Mouse (Mus musculus) cerebellum, adult 2 months (tissue): ENCODE results near the gene Akt3.

Experiments used
- CTCF ChIP-seq: fragments of 200-500 bp; IDR thresholded peaks from 2 replicates; pipeline ENCODE4 v1.5.1; 2011; ENCODE audit warnings: low read depth, mild to moderate bottlenecking, control low read depth, low read length, moderate library complexity, borderline replicate concordance; ENCODE audit not compliant: insufficient read depth
- POLR2A ChIP-seq: fragments of 200-500 bp; IDR thresholded peaks from 2 replicates; pipeline ENCODE4 v1.6.1; 2011; ENCODE audit warnings: low read length, control low read depth, borderline replicate concordance; ENCODE audit not compliant: insufficient read depth

DNA sequence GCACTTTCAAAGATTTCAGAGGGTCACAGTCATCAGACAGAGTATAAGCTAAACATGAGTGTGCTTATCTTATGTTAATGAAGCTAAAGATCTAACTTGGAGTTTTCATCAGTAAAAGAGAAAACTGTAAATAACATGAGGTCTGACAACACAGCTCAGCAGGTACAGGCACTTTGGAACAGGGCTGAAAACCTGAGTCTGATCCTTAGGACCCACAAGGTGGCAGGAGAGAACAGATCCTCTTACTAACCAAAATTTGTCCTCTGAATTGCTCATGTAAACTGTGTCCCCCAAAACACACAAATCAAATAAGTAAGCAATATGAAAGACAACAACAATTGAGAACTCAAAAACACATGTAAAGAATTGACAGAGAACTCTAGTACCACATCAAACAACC is 62.8 kb downstream of the Akt3 start:
- TF ChIP-seq CTCF (peak; percentile 63), POLR2A (no peak)
